Mouse (Mus musculus) G1E (cell line): ENCODE results near the gene Nbas. TPM values are rescaled to one million over a fixed set of nuclear protein-coding genes. Genes with fewer than 3 reads are reported as not detected.

Source experiments
- ATAC-seq: 2 replicates; pipeline ENCODE4 v1.8.0; 2016; ENCODE audit warnings: mild to moderate bottlenecking; ENCODE audit not compliant: insufficient number of reproducible peaks, poor library complexity, low FRiP score, severe bottlenecking; ENCODE audit errors: extremely low read depth
- DNase-seq: peaks from one replicate; pipeline ENCODE4 v3.0.0; 2012; ENCODE audit warnings: low spot score
- H3K27me3 ChIP-seq: 2 replicates; pipeline ENCODE4 v1.6.1; 2012; ENCODE audit warnings: mild to moderate bottlenecking, low read length, inconsistent platforms; ENCODE audit not compliant: insufficient read depth
- H3K36me3 ChIP-seq: replicated peaks from 2 replicates; pipeline ENCODE3; 2012; ENCODE audit warnings: mild to moderate bottlenecking, inconsistent platforms
- H3K4me1 ChIP-seq: 2 replicates; pipeline ENCODE4 v1.6.1; 2012; ENCODE audit warnings: low read depth, low read length, inconsistent platforms, mixed read lengths; ENCODE audit not compliant: insufficient read depth
- H3K4me3 ChIP-seq: 2 replicates; pipeline ENCODE4 v1.5.1; 2012; ENCODE audit warnings: low read depth, mild to moderate bottlenecking, inconsistent platforms, low read length, moderate library complexity, mixed read lengths
- H3K9me3 ChIP-seq: replicated peaks from 2 replicates; pipeline ENCODE4 v1.6.1; 2012; ENCODE audit warnings: inconsistent platforms
- CTCF ChIP-seq: IDR thresholded peaks from 2 replicates; pipeline ENCODE4 v1.5.1; 2012; ENCODE audit warnings: low read depth, low read length, inconsistent platforms, mixed read lengths
- GATA1 ChIP-seq: IDR thresholded peaks from 2 replicates; pipeline ENCODE4 v1.6.1; 2012; ENCODE audit warnings: borderline replicate concordance, low read length, inconsistent platforms, mixed read lengths
- GATA2 ChIP-seq: IDR thresholded peaks from 2 replicates; pipeline ENCODE4 v1.6.1; 2012; ENCODE audit warnings: low read depth, low read length, inconsistent platforms, borderline replicate concordance
- POLR2AphosphoS5 ChIP-seq: IDR thresholded peaks from 2 replicates; pipeline ENCODE4 v1.6.1; 2012; ENCODE audit warnings: low read depth, low read length, inconsistent platforms; ENCODE audit not compliant: insufficient replicate concordance
- TAL1 ChIP-seq: conservative IDR thresholded peaks from 2 replicates; pipeline ENCODE4 v1.6.1; 2012; ENCODE audit warnings: low read depth, low read length, inconsistent platforms, mixed read lengths
- polyA plus RNA-seq: library from polyadenylated mRNA; stranded (reverse); fragments of >175 nt; gene quantifications from 2 replicates; pipeline ENCODE4 v1.2.3, GENCODE M21; 2012
- total RNA-seq, 2 experiments: library from RNA; stranded (forward) in 1 of 2; stranded (reverse) in 1 of 2; fragments of 200-1000 nt in 1 of 2; fragments of >200 nt in 1 of 2; fragmentation: Nextera tagmentation in 1 of 2; gene quantifications; 2 replicates each; pipeline ENCODE4 v1.2.3; 2014 to 2017

Nbas gene
- total and polyA plus RNA-seq, 3 experiments: 7.0 to 37.3 (median 19.6) TPM

GRCm38 (mm10) chr12:13445486-13446065 lies 176.6 kb downstream of the Nbas start:
- DNase-seq (no peak), ATAC-seq (no peak)
- Histone ChIP-seq H3K27me3 (no peaks in the 10 kb centered on the region), H3K4me3 (no peak overlapping the region), H3K9me3 (no peaks in the 10 kb centered on the region), H3K36me3 (peaks cover 45% of the 10 kb centered on the region), H3K4me1 (no peaks in the 10 kb centered on the region)
- TF ChIP-seq POLR2AphosphoS5 (no peak), CTCF (no peak), TAL1 (no peak), GATA2 (no peak)

- TF ChIP-seq POLR2AphosphoS5 (no peak), CTCF (no peak), GATA1 (no peak), GATA2 (no peak), TAL1 (no peak)
- ATAC-seq (no peak), DNase-seq (no peak)
- H3K27me3 ChIP-seq: no peaks in the 10 kb centered on the region
- H3K4me1 ChIP-seq: no peaks in the 10 kb centered on the region
- no peaks in the 10 kb centered on the region for H3K9me3 ChIP-seq
- no peak overlapping the region for H3K4me3 ChIP-seq
- peaks cover 40% of the 10 kb centered on the region for H3K36me3 ChIP-seq
These were observed 180.0 kb downstream of the Nbas start for GRCm38 (mm10) chr12:13448916-13449315.

GRCm38 (mm10) chr12:13452050-13452449 lies 183.1 kb downstream of the Nbas start:
- TF ChIP-seq GATA2: no peak
- TF ChIP-seq CTCF: no peak
- no peak for TF ChIP-seq TAL1
- TF ChIP-seq GATA1: no peak
- no peak for TF ChIP-seq POLR2AphosphoS5
- H3K9me3 ChIP-seq: no peaks in the 10 kb centered on the region
- H3K36me3 ChIP-seq: peaks cover 34% of the 10 kb centered on the region
- H3K4me3 ChIP-seq: no peak overlapping the region
- DNase-seq (no peak), ATAC-seq (no peak)
- H3K27me3 ChIP-seq: no peaks in the 10 kb centered on the region
- H3K4me1 ChIP-seq: no peaks in the 10 kb centered on the region

GRCm38 (mm10) chr12:13460223-13460853 lies 191.4 kb downstream of the Nbas start:
- no peaks in the 10 kb centered on the region for H3K27me3 ChIP-seq
- peaks cover 38% of the 10 kb centered on the region for H3K36me3 ChIP-seq
- DNase-seq (no peak), ATAC-seq (no peak)
- 0 out of 2 replicates have a peak, but pooled peaks cover 2% of the 10 kb centered on the region for H3K4me1 ChIP-seq
- TF ChIP-seq GATA2 (no peak), POLR2AphosphoS5 (no peak), GATA1 (no peak), CTCF (no peak), TAL1 (no peak)
- H3K9me3 ChIP-seq: no peaks in the 10 kb centered on the region
- H3K4me3 ChIP-seq: no peak overlapping the region

- DNase-seq (no peak), ATAC-seq (no peak)
- 0 out of 2 replicates have a peak, but pooled peaks cover 2% of the 10 kb centered on the region for H3K4me1 ChIP-seq
- no peak for TF ChIP-seq GATA1
- TF ChIP-seq TAL1: no peak
- no peak for TF ChIP-seq GATA2
- no peak for TF ChIP-seq CTCF
- TF ChIP-seq POLR2AphosphoS5: no peak
- H3K36me3 ChIP-seq: peaks cover 32% of the 10 kb centered on the region
- no peaks in the 10 kb centered on the region for H3K9me3 ChIP-seq
- no peak overlapping the region for H3K4me3 ChIP-seq
- H3K27me3 ChIP-seq: no peaks in the 10 kb centered on the region
These were observed 192.7 kb downstream of the Nbas start for GRCm38 (mm10) chr12:13461558-13462153.

GRCm38 (mm10) chr12:13462397-13462796 lies 193.5 kb downstream of the Nbas start:
- Histone ChIP-seq H3K36me3 (peaks cover 26% of the 10 kb centered on the region), H3K4me1 (0 out of 2 replicates have a peak, but pooled peaks cover 2% of the 10 kb centered on the region), H3K9me3 (no peaks in the 10 kb centered on the region), H3K4me3 (no peak overlapping the region), H3K27me3 (no peaks in the 10 kb centered on the region)
- TF ChIP-seq CTCF (no peak), POLR2AphosphoS5 (no peak), GATA1 (no peak), GATA2 (no peak), TAL1 (no peak)
- no peak for ATAC-seq
- no peak for DNase-seq
